Mouse (Mus musculus) adrenal gland, adult (tissue): ENCODE results near the gene Cers3.

Experiments
- DNase-seq, 2 experiments: peaks; one replicate each; pipeline ENCODE4 v3.0.0; 2022 to 2023; ENCODE audit warnings: low spot score in 1 of 2; ENCODE audit not compliant: inconsistent age in 2 of 2

Gene Cers3

GRCm38 (mm10) chr7:66743377-66743781 lies at the start of gene Cers3:
Gene Cers3, plus strand, starts transcription at chr7:66743504.
- DNase-seq: no peak

DNA sequence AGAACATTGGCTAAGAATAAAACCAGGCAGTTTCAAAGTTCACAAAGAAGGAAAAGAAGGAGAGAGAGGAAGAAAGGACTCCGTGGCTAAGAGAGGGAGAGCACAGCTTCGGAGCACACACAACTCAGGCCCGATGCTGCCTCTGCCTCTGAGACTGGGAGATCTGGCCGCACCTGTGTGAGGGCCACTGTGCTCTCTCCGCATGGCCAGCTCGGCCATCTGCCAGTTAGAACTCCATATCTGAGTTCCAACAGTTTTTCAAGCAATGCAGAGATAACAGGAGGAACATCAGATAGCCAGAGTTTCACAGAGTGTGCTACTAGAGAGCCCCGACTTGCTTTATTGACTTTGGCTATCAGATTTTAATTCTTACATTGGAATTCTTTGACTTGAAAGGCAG lies 48.8 kb upstream of the Cers3 start:
- no peak for DNase-seq

DNA sequence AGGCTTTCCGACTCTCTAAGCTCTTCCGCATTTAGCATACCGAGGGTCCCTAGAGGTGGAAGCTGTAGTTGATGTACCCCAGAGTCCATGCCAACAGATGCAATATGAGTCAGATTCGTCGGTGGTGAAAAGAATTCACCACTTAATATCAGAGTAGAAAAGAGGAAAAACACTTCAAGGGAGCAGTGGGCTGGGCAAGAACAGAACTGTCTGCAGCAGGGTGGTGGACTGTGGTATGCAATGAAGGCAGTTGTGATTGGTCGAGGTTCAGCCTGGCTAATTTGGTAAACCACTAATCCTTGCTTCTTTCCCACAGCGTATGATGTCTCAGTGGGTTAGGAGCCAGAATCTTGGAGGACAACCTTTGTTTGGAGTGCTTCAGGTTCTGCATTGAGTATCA lies 40.6 kb upstream of the Cers3 start:
- no peak for DNase-seq

DNA sequence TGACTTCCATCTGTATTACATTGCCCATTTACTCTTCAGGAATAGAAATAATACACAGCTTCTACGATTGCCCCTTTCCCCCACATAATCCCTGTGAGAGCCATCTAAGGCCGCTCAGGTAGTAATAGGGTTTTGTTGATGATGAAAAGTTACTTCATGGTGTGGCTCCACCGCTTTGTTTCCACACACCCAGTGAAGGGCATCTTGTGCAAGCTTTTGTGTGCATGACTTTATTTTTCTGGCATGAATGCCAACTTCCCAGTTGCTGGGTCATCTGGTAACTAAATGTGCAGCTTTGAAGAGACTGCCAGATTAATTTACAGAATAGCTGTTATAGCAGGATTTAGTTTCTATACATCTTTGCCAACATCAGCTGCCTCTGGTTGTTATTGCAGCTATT lies 38.7 kb upstream of the Cers3 start:
- DNase-seq: peak in 1 of 2 experiments; percentile 77

- DNase-seq: no peak
Observed at GRCm38 (mm10) chr7:66711166-66711565, 32.1 kb upstream of the Cers3 start.

DNA sequence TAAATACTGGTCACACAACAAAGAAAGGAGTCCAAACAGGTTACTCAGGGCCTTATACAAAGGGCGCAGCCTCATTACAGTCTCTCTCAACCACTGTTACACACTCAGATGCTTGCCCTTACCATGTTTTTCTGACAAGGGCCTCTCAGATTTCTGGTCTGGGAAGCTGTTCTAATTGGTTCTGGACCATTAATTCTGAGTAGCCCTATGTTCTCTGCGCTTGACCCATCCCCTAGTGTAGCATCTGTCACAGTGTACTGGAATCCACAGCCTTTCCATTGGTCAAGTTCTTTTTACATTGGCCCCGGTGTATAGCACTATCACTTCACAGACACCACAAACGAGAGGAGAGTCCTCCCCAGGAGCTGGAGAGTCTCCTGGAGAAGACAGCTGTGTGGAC lies 18.8 kb upstream of the Cers3 start:
- DNase-seq: no peak

DNA sequence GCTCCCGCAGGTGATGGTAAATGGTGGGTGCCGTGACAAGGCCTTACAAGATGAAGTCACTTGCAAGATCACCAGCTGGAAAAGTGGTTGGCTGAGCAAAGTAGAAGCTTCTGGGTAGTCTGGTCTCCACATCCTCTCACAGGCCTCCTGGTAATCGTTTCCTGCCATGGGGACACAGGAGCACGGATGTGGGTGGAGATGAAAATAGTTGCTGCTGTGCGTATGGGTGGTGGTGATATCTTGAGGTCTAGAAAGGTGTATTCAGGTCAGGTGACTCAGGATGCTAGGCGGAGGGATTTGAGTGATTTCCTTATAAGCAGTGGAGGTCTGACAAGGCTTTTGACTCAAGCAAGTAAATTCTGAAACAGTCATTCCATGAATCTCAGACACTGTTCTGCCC lies 18.4 kb upstream of the Cers3 start:
- no peak for DNase-seq

DNA sequence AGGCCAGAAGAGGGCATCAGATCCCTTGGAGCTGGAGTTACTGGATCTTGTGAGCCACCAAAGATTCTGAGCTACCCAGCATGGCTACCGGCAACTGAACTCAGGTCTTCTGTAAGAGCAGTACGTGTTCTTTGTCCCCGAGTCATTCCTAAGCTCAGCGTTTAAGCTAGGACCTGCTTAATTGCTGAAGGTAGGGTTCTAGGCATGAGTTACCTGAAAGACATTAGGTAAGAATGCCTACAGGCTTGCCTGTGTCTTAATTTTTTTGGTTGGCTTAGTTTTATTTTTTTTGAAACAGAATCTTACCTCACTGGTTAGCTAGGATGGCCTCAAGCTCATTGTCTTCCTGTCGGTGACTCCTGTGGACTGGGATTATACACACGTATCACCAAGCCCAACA lies 15.2 kb upstream of the Cers3 start:
- no peak for DNase-seq

GRCm38 (mm10) chr7:66729232-66729631 lies 14.1 kb upstream of the Cers3 start:
- peak in 1 of 2 experiments; percentile 41 for DNase-seq

DNA sequence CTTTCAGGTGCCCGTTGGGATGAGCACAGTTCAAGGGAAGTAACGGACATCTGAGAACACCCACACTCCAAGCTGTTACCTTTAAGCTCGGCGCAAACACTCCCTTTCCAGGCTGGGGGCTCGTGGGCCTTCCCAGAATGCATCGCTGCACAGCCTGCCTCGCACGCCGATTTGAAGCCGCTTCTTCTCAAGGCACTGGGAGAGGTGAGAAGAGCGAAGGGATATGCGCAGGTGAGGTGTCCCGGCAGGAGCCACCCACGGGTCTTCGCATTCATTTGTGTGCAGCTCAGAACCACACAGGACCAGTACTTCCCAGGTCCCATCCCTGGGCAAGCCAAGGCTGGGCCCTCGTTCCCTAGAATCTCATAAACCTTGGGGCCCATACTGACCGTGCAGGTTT lies 9.9 kb upstream of the Cers3 start:
- DNase-seq: no peak

- no peak for DNase-seq
Observed at GRCm38 (mm10) chr7:66733882-66734281, 9.4 kb upstream of the Cers3 start.

GRCm38 (mm10) chr7:66734466-66734865 lies 8.8 kb upstream of the Cers3 start:
- DNase-seq: peak; percentile 22 to 59

GRCm38 (mm10) chr7:66734993-66735392 lies 8.3 kb upstream of the Cers3 start:
- no peak for DNase-seq

- no peak for DNase-seq
Observed at GRCm38 (mm10) chr7:66737418-66737817, 5.9 kb upstream of the Cers3 start.

DNA sequence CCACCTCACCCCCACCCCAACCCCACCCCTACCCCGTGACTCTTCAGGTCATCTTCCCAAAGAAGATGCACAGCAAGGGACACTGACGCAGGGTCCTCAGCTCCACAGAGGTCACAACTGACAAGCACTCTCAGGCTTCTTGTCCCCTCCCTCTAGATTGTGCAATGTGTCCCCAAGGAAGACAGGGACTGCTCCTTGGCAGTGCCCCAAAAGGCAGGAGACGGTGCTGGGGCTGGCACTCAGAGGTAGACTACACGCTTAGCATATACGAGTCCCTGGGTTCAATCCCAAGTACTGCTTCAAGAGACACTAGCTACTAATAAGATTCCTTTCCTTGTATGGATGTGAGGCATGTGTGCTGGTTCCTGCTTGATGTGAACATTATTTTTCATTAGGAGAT lies 2.3 kb upstream of the Cers3 start:
- no peak for DNase-seq

- DNase-seq: no peak
Observed at GRCm38 (mm10) chr7:66741412-66741811, 1.9 kb upstream of the Cers3 start.

DNA sequence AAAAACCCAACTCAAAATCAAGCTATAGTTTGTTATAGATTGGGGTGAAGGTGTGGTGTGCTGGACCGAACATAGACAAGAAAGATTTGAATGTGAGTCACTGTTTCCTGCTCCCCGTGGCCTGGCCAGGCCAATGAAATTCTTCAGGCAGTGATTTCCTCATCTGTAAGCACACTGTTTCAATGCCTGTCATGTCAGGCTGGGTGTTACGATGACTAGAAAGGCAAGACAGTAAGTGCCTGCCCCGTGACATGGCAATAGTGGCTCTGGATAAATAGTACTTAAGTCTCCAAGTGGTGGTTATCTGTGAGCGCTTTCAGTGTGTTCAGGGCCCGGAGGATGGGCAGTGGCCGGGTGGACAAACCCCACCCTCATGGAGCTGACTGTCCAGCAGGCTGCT lies 3.7 kb downstream of the Cers3 start:
- DNase-seq: no peak

DNA sequence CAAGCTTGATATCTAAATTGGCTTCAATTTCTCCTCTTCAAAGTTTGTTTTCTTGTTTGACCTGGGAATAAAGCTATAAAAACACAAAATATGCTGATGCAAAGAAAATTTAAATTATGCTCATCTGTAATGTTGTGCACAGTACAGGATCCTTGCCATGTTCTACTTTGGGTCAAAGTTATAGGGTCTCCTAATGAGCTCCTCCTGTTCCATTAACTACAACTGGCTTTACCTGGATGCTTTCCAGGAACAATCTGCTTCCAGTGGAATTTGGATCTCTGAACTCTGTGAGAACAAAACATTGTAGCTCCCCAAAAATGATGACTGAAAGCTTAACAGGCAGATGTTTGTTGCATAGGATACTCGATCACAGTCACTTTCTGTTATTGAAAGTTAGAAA lies 6.7 kb downstream of the Cers3 start:
- DNase-seq: no peak

- DNase-seq: peak; percentile 61 to 74
Observed at GRCm38 (mm10) chr7:66753816-66754215, 10.5 kb downstream of the Cers3 start.

- DNase-seq: no peak
Observed at GRCm38 (mm10) chr7:66755611-66756010, 12.3 kb downstream of the Cers3 start.

- DNase-seq: no peak
Observed at GRCm38 (mm10) chr7:66769902-66770301, 26.6 kb downstream of the Cers3 start.

- no peak for DNase-seq
Observed at GRCm38 (mm10) chr7:66770706-66771105, 27.4 kb downstream of the Cers3 start.

- DNase-seq: no peak
Observed at GRCm38 (mm10) chr7:66771252-66771651, 27.9 kb downstream of the Cers3 start.

- DNase-seq: no peak
Observed at GRCm38 (mm10) chr7:66779411-66779810, 36.1 kb downstream of the Cers3 start.
